Mouse (Mus musculus): Measurements from ENCODE around the gene Becn1. TPM values are rescaled to one million over a fixed set of nuclear protein-coding genes. Genes with fewer than 3 reads are reported as not detected.

Gene Becn1
- polyA plus RNA-seq (2014; fragmentation: Nextera tagmentation; extraction: Ambion mirVana), result 140 and 144 TPM in 2 replicates

- Histone ChIP-seq H3K27me3 (ENCODE audit: control insufficient read depth, insufficient read depth, low read length) (no peaks in the 10 kb centered on the region), H3K36me3 (ENCODE audit: control insufficient read depth, insufficient read depth, low read length) (peaks cover 13% of the 10 kb centered on the region), H3K9me3 (ENCODE audit: control insufficient read depth, low read depth, low read length) (no peaks in the 10 kb centered on the region), H3K9ac (replicated peaks; ENCODE audit: low read depth, low read length) (peak within 1 kb of the TSS; percentile 74), H3K4me3 (ENCODE audit: low read depth, low read length) (peak within 1 kb of the TSS; percentile 86), H3K27ac (ENCODE audit: low read length) (no peak within 1 kb of the TSS), H3K4me1 (ENCODE audit: control insufficient read depth, insufficient read depth, low read length) (peaks cover 12% of the 10 kb centered on the region), H3K4me2 (replicated peaks; ENCODE audit: low read depth, low read length) (peak within 1 kb of the TSS; percentile 98)
- WGBS, result 5% methylated on average over 39 of the region's 39 CpGs
- ATAC-seq (ENCODE audit: insufficient number of reproducible peaks, insufficient read depth, low FRiP score, low read depth), result peak; percentile 92
Measured at GRCm38 (mm10) chr11:101302004-101302798, at the start of gene Becn1. Gene Becn1 (minus strand): TSS chr11:101302286.

- Histone ChIP-seq H3K9ac (replicated peaks; ENCODE audit: low read depth, low read length) (no peak overlapping the region), H3K9me3 (ENCODE audit: control insufficient read depth, low read depth, low read length) (no peaks in the 10 kb centered on the region), H3K27me3 (ENCODE audit: control insufficient read depth, insufficient read depth, low read length) (no peaks in the 10 kb centered on the region), H3K4me2 (replicated peaks; ENCODE audit: low read depth, low read length) (no peak overlapping the region), H3K4me3 (ENCODE audit: low read depth, low read length) (no peak overlapping the region), H3K36me3 (ENCODE audit: control insufficient read depth, insufficient read depth, low read length) (no peaks in the 10 kb centered on the region), H3K27ac (ENCODE audit: low read length) (no peak overlapping the region), H3K4me1 (ENCODE audit: control insufficient read depth, insufficient read depth, low read length) (no peaks in the 10 kb centered on the region)
- ATAC-seq (ENCODE audit: insufficient number of reproducible peaks, insufficient read depth, low FRiP score, low read depth), result no peak
- 55% methylated on average over 3 of the region's 3 CpGs for WGBS
Measured at GRCm38 (mm10) chr11:101351721-101352111, 49.6 kb upstream of the Becn1 start.

- Histone ChIP-seq H3K9ac (replicated peaks; ENCODE audit: low read depth, low read length) (no peak overlapping the region), H3K27me3 (ENCODE audit: control insufficient read depth, insufficient read depth, low read length) (no peaks in the 10 kb centered on the region), H3K4me2 (replicated peaks; ENCODE audit: low read depth, low read length) (no peak overlapping the region), H3K9me3 (ENCODE audit: control insufficient read depth, low read depth, low read length) (no peaks in the 10 kb centered on the region), H3K4me1 (ENCODE audit: control insufficient read depth, insufficient read depth, low read length) (no peaks in the 10 kb centered on the region), H3K4me3 (ENCODE audit: low read depth, low read length) (no peak overlapping the region), H3K27ac (ENCODE audit: low read length) (no peak overlapping the region), H3K36me3 (ENCODE audit: control insufficient read depth, insufficient read depth, low read length) (no peaks in the 10 kb centered on the region)
- WGBS, result 41% methylated on average over 11 of the region's 11 CpGs
- no peak for ATAC-seq (ENCODE audit: insufficient number of reproducible peaks, insufficient read depth, low FRiP score, low read depth)
Measured at GRCm38 (mm10) chr11:101351100-101351720, 49.1 kb upstream of the Becn1 start.

DNA sequence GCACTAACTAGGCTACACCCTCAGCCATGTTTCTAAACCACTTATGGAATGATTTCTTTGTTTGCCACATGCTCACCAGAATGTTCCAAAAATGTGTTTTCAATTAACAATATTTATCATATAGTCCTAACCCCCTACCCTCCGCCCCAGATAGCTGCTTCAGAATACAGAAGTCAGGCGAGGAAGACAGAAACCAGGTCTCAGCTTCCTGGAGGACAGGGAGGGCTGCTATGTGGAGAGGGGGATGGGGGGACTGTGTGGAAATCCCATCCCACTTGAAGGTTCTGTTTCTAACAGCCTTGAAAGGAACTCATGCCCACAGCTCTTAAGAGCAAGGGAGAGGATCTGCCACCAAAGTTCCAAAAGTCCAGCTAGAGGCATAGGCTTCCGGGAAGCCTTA lies 47.1 kb upstream of the Becn1 start:
- no peaks in the 10 kb centered on the region for H3K36me3 ChIP-seq (ENCODE audit: control insufficient read depth, insufficient read depth, low read length)
- no peaks in the 10 kb centered on the region for H3K4me1 ChIP-seq (ENCODE audit: control insufficient read depth, insufficient read depth, low read length)
- H3K4me2 ChIP-seq (replicated peaks; ENCODE audit: low read depth, low read length), result no peak overlapping the region
- no peaks in the 10 kb centered on the region for H3K27me3 ChIP-seq (ENCODE audit: control insufficient read depth, insufficient read depth, low read length)
- 74% methylated on average over 3 of the region's 3 CpGs for WGBS
- H3K27ac ChIP-seq (ENCODE audit: low read length), result no peak overlapping the region
- no peak overlapping the region for H3K4me3 ChIP-seq (ENCODE audit: low read depth, low read length)
- ATAC-seq (ENCODE audit: insufficient number of reproducible peaks, insufficient read depth, low FRiP score, low read depth), result no peak
- H3K9ac ChIP-seq (replicated peaks; ENCODE audit: low read depth, low read length), result no peak overlapping the region
- no peaks in the 10 kb centered on the region for H3K9me3 ChIP-seq (ENCODE audit: control insufficient read depth, low read depth, low read length)

- 70% methylated on average over 7 of the region's 7 CpGs for WGBS
- Histone ChIP-seq H3K9me3 (ENCODE audit: control insufficient read depth, low read depth, low read length) (no peaks in the 10 kb centered on the region), H3K4me3 (ENCODE audit: low read depth, low read length) (no peak overlapping the region), H3K9ac (replicated peaks; ENCODE audit: low read depth, low read length) (no peak overlapping the region), H3K27me3 (ENCODE audit: control insufficient read depth, insufficient read depth, low read length) (no peaks in the 10 kb centered on the region), H3K27ac (ENCODE audit: low read length) (no peak overlapping the region), H3K4me2 (replicated peaks; ENCODE audit: low read depth, low read length) (no peak overlapping the region), H3K36me3 (ENCODE audit: control insufficient read depth, insufficient read depth, low read length) (no peaks in the 10 kb centered on the region), H3K4me1 (ENCODE audit: control insufficient read depth, insufficient read depth, low read length) (no peaks in the 10 kb centered on the region)
- ATAC-seq (ENCODE audit: insufficient number of reproducible peaks, insufficient read depth, low FRiP score, low read depth), result no peak
Measured at GRCm38 (mm10) chr11:101348774-101349173, 46.7 kb upstream of the Becn1 start.

DNA sequence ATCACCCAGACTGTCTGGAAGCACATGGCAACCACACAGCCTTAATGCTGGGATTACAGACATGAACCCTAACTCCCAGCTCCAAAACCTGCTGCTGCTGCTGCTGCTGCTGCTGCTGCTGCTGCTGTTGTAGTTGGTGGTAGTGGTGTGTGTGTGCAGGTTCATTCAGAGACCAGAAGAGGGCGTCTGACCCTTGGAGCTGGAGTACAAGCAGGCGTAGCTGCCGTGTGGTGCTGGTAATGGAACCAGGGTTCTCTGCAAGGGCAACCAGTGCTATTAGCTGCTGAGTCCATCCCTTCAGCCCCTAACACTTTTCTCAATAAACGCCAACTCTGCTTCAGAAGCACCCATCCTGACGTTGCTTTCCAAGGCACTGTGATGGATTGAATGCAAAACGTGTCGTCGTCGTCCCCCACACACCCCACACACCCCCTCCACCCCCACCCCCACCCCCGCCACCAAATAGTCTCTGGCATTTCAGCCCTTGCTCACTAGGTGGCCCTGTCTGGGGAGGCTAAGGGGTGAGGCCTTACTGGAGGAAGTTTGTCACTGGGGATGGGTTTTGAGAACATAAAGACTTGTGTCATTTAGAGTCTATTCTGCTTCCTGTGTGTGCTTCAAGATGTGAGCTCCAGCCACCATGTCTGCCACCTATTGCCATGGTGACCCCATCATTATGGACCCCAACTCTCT lies 45.1 kb upstream of the Becn1 start:
- Histone ChIP-seq H3K4me1 (ENCODE audit: control insufficient read depth, insufficient read depth, low read length) (no peaks in the 10 kb centered on the region), H3K27me3 (ENCODE audit: control insufficient read depth, insufficient read depth, low read length) (no peaks in the 10 kb centered on the region), H3K36me3 (ENCODE audit: control insufficient read depth, insufficient read depth, low read length) (no peaks in the 10 kb centered on the region), H3K4me2 (replicated peaks; ENCODE audit: low read depth, low read length) (no peak overlapping the region), H3K4me3 (ENCODE audit: low read depth, low read length) (no peak overlapping the region), H3K9ac (replicated peaks; ENCODE audit: low read depth, low read length) (no peak overlapping the region), H3K9me3 (ENCODE audit: control insufficient read depth, low read depth, low read length) (no peaks in the 10 kb centered on the region), H3K27ac (ENCODE audit: low read length) (no peak overlapping the region)
- ATAC-seq (ENCODE audit: insufficient number of reproducible peaks, insufficient read depth, low FRiP score, low read depth), result no peak
- WGBS, result 67% methylated on average over 10 of the region's 10 CpGs

GRCm38 (mm10) chr11:101338123-101338760 lies 36.2 kb upstream of the Becn1 start:
- ATAC-seq (ENCODE audit: insufficient number of reproducible peaks, insufficient read depth, low FRiP score, low read depth), result peak; percentile 90
- no peaks in the 10 kb centered on the region for H3K9me3 ChIP-seq (ENCODE audit: control insufficient read depth, low read depth, low read length)
- peak overlapping the region; percentile 24 for H3K4me2 ChIP-seq (replicated peaks; ENCODE audit: low read depth, low read length)
- 1% methylated on average over 9 of the region's 9 CpGs for WGBS
- H3K9ac ChIP-seq (replicated peaks; ENCODE audit: low read depth, low read length), result no peak overlapping the region
- H3K36me3 ChIP-seq (ENCODE audit: control insufficient read depth, insufficient read depth, low read length), result no peaks in the 10 kb centered on the region
- H3K4me1 ChIP-seq (ENCODE audit: control insufficient read depth, insufficient read depth, low read length), result 0 out of 2 replicates have a peak, but pooled peaks cover 5% of the 10 kb centered on the region
- H3K27me3 ChIP-seq (ENCODE audit: control insufficient read depth, insufficient read depth, low read length), result no peaks in the 10 kb centered on the region
- peak overlapping the region; percentile 5; the same call in 1 of the 2 replicates for H3K4me3 ChIP-seq (ENCODE audit: low read depth, low read length)
- no peak overlapping the region; the same call in 1 of the 2 replicates for H3K27ac ChIP-seq (ENCODE audit: low read length)

DNA sequence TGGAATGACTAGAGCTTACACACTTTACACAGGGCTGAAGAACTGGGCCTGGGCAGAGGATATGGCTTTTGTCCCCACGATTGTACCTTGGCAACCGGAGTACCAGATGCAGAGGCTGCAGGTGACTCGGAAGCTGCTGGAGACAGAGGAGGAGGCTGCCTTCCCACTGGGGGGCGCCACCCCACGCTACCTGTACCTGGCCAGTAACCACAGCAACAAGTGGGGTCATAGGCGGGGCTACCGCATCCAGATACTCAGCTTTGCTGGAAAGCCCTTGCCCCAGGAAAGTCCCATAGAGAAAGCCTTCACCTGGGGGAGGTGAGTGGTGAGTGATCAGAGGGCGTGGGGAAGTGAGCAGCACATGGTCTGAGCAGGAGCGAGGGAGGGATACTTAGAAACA lies 33.6 kb upstream of the Becn1 start:
- H3K27ac ChIP-seq (ENCODE audit: low read length), result no peak overlapping the region
- H3K9ac ChIP-seq (replicated peaks; ENCODE audit: low read depth, low read length), result no peak overlapping the region
- H3K4me1 ChIP-seq (ENCODE audit: control insufficient read depth, insufficient read depth, low read length), result 0 out of 2 replicates have a peak, but pooled peaks cover 5% of the 10 kb centered on the region
- no peaks in the 10 kb centered on the region for H3K36me3 ChIP-seq (ENCODE audit: control insufficient read depth, insufficient read depth, low read length)
- H3K4me2 ChIP-seq (replicated peaks; ENCODE audit: low read depth, low read length), result no peak overlapping the region
- 79% methylated on average over 9 of the region's 9 CpGs for WGBS
- no peak for ATAC-seq (ENCODE audit: insufficient number of reproducible peaks, insufficient read depth, low FRiP score, low read depth)
- no peaks in the 10 kb centered on the region for H3K27me3 ChIP-seq (ENCODE audit: control insufficient read depth, insufficient read depth, low read length)
- no peaks in the 10 kb centered on the region for H3K9me3 ChIP-seq (ENCODE audit: control insufficient read depth, low read depth, low read length)
- no peak overlapping the region for H3K4me3 ChIP-seq (ENCODE audit: low read depth, low read length)
